Mouse (Mus musculus): ENCODE data around the gene Dcbld2.
A peak's percentile ranks its signal among the peaks of the same experiment; 100 is the strongest.

The Dcbld2 gene

DNA sequence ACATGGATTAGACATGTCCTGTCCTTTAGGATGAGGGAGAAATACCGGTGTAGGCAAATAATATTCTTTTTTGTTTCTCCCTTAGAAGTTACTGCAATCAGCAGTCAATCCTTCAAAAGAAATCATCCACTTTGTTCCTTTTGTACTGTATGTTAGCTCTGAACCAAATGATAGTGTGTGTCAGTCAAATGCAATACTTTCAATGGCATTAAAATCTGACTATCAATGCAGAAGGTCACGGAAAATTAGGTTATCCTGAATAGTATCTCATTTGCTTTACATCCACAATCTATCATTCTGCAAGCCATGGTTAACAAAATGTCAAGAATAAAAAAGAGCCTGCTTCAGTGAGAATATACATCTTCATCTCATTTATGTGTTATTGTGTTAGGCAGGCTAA, 7.2 kb upstream of the Dcbld2 start:
- no peaks in the 10 kb centered on the region for H3K36me3 ChIP-seq (ENCODE audit: insufficient read depth, low read length)
- TF ChIP-seq NANOG (IDR thresholded peaks at IDR 0.05; ENCODE audit: borderline replicate concordance, low read length): no peak
- TF ChIP-seq POU5F1 (IDR thresholded peaks at IDR 0.05; ENCODE audit: borderline replicate concordance, low read length): no peak
- no peak for TF ChIP-seq CTCF (conservative IDR thresholded peaks at IDR 0.05; ENCODE audit: low read length)
- no peaks in the 10 kb centered on the region for H3K4me1 ChIP-seq (replicated peaks; ENCODE audit: low read depth, low read length)
- no peak overlapping the region for H3K4me3 ChIP-seq (replicated peaks; ENCODE audit: low read length)
- no peaks in the 10 kb centered on the region for H3K9me3 ChIP-seq (ENCODE audit: low read length)
- peaks cover 5% of the 10 kb centered on the region; the same call in 1 of the 2 replicates for H3K27me3 ChIP-seq (ENCODE audit: insufficient read depth, low read length)

DNA sequence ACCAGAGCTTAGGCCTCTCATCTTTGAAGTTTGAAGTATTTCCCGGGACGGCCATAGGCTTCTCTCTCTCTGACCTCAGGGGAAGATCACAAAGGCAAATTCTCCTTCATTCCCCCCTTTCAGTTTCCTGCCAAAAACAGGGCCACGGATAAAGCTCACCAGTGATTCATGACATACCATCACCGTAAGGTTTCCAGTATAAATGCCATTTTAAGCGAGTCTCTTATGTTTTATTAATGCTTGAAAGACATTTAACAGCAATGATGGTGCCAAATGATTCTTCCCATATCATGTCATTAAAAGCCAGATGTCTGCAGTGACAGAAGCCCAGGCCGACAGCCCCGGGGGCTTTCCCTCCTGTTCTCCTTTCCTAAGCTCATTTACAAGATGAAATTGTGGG, 3.6 kb upstream of the Dcbld2 start:
- TF ChIP-seq NANOG (IDR thresholded peaks at IDR 0.05; ENCODE audit: borderline replicate concordance, low read length) (no peak), POU5F1 (IDR thresholded peaks at IDR 0.05; ENCODE audit: borderline replicate concordance, low read length) (no peak), CTCF (conservative IDR thresholded peaks at IDR 0.05; ENCODE audit: low read length) (no peak)
- no peaks in the 10 kb centered on the region for H3K9me3 ChIP-seq (ENCODE audit: low read length)
- peaks cover 14% of the 10 kb centered on the region for H3K4me1 ChIP-seq (replicated peaks; ENCODE audit: low read depth, low read length)
- no peaks in the 10 kb centered on the region for H3K36me3 ChIP-seq (ENCODE audit: insufficient read depth, low read length)
- 0 out of 2 replicates have a peak, but pooled peaks cover under 1% of the 10 kb centered on the region for H3K27me3 ChIP-seq (ENCODE audit: insufficient read depth, low read length)
- no peak overlapping the region for H3K4me3 ChIP-seq (replicated peaks; ENCODE audit: low read length)

DNA sequence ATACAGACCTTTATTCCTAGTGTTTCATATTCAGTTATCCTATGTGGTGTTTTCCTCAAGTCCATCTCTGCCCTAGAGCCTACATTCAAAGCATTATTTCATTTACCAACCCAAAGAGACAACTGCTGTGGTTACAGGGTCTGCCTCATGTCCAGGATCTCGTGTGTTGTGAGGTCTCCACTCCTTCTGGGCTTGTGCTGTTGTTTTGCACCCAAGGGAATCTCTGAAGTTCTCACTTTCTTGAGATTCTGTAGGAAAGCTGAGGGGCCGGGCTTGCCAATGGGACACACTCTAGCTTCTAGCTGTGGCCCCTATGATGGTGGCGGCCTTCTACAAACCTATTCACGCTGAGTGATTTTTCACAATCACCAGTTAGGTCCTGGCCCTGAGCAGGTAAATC, 3.0 kb upstream of the Dcbld2 start:
- H3K4me1 ChIP-seq (replicated peaks; ENCODE audit: low read depth, low read length): peaks cover 20% of the 10 kb centered on the region
- H3K9me3 ChIP-seq (ENCODE audit: low read length): no peaks in the 10 kb centered on the region
- TF ChIP-seq CTCF (conservative IDR thresholded peaks at IDR 0.05; ENCODE audit: low read length) (no peak), POU5F1 (IDR thresholded peaks at IDR 0.05; ENCODE audit: borderline replicate concordance, low read length) (no peak), NANOG (IDR thresholded peaks at IDR 0.05; ENCODE audit: borderline replicate concordance, low read length) (no peak)
- H3K27me3 ChIP-seq (ENCODE audit: insufficient read depth, low read length): 0 out of 2 replicates have a peak, but pooled peaks cover 2% of the 10 kb centered on the region
- no peaks in the 10 kb centered on the region for H3K36me3 ChIP-seq (ENCODE audit: insufficient read depth, low read length)
- H3K4me3 ChIP-seq (replicated peaks; ENCODE audit: low read length): no peak overlapping the region

DNA sequence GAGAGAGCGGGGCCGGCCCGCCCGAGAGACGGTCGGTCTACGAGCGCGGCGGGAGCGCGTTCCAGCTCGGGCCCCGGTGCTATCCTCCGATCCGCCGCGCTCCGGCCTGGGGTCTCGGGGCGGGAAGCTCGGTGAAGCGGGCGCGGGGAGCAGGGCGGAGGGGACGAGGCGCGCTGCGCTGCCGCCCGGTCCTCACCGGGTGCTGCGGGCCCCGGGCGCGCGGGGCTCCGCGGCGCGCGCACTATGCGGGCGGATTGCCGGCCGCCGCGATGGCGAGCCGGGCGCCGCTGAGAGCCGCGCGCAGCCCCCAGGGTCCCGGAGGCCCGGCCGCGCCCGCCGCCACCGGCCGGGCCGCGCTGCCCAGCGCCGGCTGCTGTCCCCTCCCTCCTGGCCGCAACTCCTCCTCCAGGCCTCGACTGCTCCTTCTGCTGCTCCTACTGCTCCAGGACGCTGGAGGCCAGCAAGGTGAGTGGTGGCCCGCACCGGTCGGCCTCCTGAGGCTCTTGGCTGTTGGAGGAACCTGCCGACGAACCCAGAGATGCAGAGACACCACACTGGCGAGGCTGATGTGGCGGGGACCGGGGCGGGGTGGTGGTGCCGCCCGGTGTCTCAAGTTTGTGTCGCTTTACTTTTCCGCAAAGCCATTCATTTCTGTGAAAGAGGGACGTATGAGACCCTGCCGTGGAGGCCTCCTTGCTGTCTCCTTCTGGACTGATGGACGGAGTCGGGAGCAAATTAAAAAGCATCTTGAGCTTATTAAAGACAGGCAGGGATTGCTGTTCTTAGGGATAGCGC, 441 bp downstream of the Dcbld2 start:
- TF ChIP-seq NANOG (IDR thresholded peaks at IDR 0.05; ENCODE audit: borderline replicate concordance, low read length): no peak
- TF ChIP-seq POU5F1 (IDR thresholded peaks at IDR 0.05; ENCODE audit: borderline replicate concordance, low read length): no peak
- no peak for TF ChIP-seq CTCF (conservative IDR thresholded peaks at IDR 0.05; ENCODE audit: low read length)
- Histone ChIP-seq H3K27me3 (ENCODE audit: insufficient read depth, low read length) (0 out of 2 replicates have a peak, but pooled peaks cover 2% of the 10 kb centered on the region), H3K9me3 (ENCODE audit: low read length) (no peaks in the 10 kb centered on the region), H3K4me1 (replicated peaks; ENCODE audit: low read depth, low read length) (peaks cover 21% of the 10 kb centered on the region), H3K4me3 (replicated peaks; ENCODE audit: low read length) (peak overlapping the region; percentile 90), H3K36me3 (ENCODE audit: insufficient read depth, low read length) (no peaks in the 10 kb centered on the region)

DNA sequence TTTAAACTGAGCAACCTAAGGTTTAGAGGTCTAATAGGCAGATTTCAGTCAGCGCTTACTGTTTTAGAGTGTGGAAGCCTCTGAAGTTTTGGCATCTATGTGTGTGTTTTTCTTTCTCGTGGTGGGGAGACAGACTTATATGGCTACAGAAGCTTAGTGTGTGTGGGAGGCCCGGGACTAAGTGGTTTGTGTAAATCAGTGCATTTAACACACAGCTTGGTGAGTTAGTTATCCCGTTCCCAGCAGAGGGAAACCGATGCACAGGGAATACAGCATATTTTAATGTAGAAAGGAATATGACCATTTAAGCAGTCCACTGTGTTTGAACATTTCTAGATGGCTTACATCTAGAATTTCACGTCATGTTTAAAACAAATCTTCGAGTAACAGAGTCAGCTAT, 1.6 kb downstream of the Dcbld2 start:
- Histone ChIP-seq H3K36me3 (ENCODE audit: insufficient read depth, low read length) (no peaks in the 10 kb centered on the region), H3K9me3 (ENCODE audit: low read length) (no peaks in the 10 kb centered on the region), H3K27me3 (ENCODE audit: insufficient read depth, low read length) (0 out of 2 replicates have a peak, but pooled peaks cover 2% of the 10 kb centered on the region), H3K4me1 (replicated peaks; ENCODE audit: low read depth, low read length) (peaks cover 21% of the 10 kb centered on the region), H3K4me3 (replicated peaks; ENCODE audit: low read length) (peak overlapping the region; percentile 90)
- no peak for TF ChIP-seq POU5F1 (IDR thresholded peaks at IDR 0.05; ENCODE audit: borderline replicate concordance, low read length)

DNA sequence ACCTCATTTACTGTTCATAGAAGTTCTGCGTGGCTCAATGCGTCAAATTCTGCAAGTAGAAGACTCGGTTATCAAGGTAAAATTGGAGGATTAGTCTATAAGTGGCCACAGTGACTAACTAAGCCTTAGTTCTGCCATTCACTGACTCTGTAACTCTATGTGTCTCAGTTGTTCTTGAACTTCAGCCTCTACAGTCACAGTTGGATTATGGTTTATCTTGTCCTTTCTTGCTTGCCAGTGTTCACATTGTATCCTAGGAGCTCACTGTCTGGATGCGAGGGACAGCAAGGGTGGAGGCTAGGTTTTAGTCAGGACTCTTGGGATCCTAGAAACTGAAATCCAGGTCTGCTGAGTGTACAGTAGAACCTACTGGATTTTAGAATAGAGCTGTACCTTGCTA, 6.6 kb downstream of the Dcbld2 start:
- H3K9me3 ChIP-seq (ENCODE audit: low read length): no peaks in the 10 kb centered on the region
- H3K4me1 ChIP-seq (replicated peaks; ENCODE audit: low read depth, low read length): peaks cover 5% of the 10 kb centered on the region
- H3K4me3 ChIP-seq (replicated peaks; ENCODE audit: low read length): no peak overlapping the region
- 0 out of 2 replicates have a peak, but pooled peaks cover under 1% of the 10 kb centered on the region for H3K27me3 ChIP-seq (ENCODE audit: insufficient read depth, low read length)
- peaks cover 2% of the 10 kb centered on the region; the same call in 1 of the 2 replicates for H3K36me3 ChIP-seq (ENCODE audit: insufficient read depth, low read length)
- no peak for TF ChIP-seq CTCF (conservative IDR thresholded peaks at IDR 0.05; ENCODE audit: low read length)
- no peak for TF ChIP-seq POU5F1 (IDR thresholded peaks at IDR 0.05; ENCODE audit: borderline replicate concordance, low read length)

DNA sequence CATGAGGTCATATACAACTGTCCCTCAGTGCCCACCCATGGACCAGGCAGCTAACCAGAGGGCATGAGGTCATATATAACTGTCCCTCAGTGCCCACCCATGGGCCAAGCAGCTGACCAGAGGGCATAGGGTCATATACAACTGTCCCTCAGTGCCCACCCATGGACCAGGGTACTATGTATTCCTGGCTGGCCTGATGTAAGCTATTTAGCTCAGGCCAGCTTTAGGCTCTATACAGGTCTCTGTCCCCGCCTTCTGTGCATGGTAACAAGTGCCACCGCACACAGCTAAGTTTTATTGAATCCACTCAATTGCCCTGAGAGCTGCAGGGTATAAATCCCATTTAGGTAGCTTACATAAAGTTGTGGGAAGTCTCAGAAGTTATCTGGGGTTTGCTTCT, 7.3 kb downstream of the Dcbld2 start:
- no peaks in the 10 kb centered on the region for H3K4me1 ChIP-seq (replicated peaks; ENCODE audit: low read depth, low read length)
- TF ChIP-seq NANOG (IDR thresholded peaks at IDR 0.05; ENCODE audit: borderline replicate concordance, low read length) (no peak), CTCF (conservative IDR thresholded peaks at IDR 0.05; ENCODE audit: low read length) (no peak), POU5F1 (IDR thresholded peaks at IDR 0.05; ENCODE audit: borderline replicate concordance, low read length) (no peak)
- no peak overlapping the region for H3K4me3 ChIP-seq (replicated peaks; ENCODE audit: low read length)
- H3K36me3 ChIP-seq (ENCODE audit: insufficient read depth, low read length): peaks cover 5% of the 10 kb centered on the region; the same call in 1 of the 2 replicates
- H3K27me3 ChIP-seq (ENCODE audit: insufficient read depth, low read length): no peaks in the 10 kb centered on the region
- H3K9me3 ChIP-seq (ENCODE audit: low read length): no peaks in the 10 kb centered on the region

DNA sequence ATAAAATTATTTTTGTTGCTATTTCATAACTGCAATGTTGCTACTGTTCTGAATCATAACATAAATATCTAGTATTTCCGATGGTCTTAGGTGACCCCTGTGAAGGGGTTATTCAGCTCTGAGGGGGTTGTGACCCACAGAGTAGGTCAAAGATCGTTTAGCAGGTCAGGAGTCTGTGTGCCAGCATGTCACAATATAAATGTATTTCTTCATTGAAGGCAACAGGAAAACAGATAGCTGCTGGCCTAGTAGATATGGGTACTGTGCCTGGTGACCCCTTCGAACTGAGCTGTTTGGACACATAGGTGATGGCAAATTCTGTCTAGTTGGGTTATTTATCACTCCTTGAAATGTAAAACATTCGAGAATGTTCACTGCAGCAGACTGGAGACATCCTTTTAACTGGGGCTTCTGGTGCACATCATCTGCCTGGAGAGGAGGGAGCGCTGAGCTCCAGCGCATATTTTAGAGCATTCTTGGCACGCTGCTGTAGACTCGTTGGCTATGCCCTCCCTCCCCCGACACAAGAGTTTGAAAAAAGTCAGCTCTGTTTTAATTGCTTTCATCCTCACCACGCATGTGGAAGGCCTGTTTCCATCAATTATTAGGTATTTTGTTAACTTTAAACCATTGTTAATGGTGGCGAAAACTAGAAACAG, 13.6 kb downstream of the Dcbld2 start:
- H3K36me3 ChIP-seq (ENCODE audit: insufficient read depth, low read length): peaks cover 13% of the 10 kb centered on the region; the same call in 1 of the 2 replicates
- no peaks in the 10 kb centered on the region; the same call in 1 of the 2 replicates for H3K4me1 ChIP-seq (replicated peaks; ENCODE audit: low read depth, low read length)
- no peaks in the 10 kb centered on the region for H3K27me3 ChIP-seq (ENCODE audit: insufficient read depth, low read length)
- TF ChIP-seq CTCF (conservative IDR thresholded peaks at IDR 0.05; ENCODE audit: low read length) (no peak), POU5F1 (IDR thresholded peaks at IDR 0.05; ENCODE audit: borderline replicate concordance, low read length) (no peak), NANOG (IDR thresholded peaks at IDR 0.05; ENCODE audit: borderline replicate concordance, low read length) (no peak)
- H3K4me3 ChIP-seq (replicated peaks; ENCODE audit: low read length): no peak overlapping the region
- H3K9me3 ChIP-seq (ENCODE audit: low read length): no peaks in the 10 kb centered on the region

Data from E14TG2a.4 (cell line).